Mouse (Mus musculus): ENCODE measurements around the gene Gstp2. TPM values are rescaled to one million over a fixed set of nuclear protein-coding genes. Genes with fewer than 3 reads are reported as not detected.

Gene Gstp2
- polyA plus RNA-seq, 1 experiment, result not detected

DNA sequence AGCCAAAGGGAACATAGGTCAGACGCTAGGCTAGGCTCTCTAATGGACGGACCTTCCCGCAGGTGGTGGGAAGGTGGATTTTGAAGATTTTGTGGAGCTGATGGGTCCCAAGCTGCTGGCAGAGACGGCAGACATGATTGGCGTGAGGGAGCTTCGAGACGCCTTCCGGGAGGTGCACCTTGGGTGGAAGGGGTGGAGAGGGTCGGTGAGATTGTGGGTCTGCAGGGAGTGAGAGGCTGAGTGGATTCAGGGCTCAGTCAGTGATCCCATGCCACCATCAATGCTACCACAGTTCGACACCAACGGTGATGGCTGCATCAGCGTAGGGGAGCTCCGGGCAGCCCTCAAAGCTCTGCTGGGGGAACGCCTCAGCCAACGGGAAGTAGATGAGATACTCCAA is 40.3 kb upstream of the Gstp2 start:
- Histone ChIP-seq H3K4me3 (ENCODE audit: insufficient read depth, low read length) (no peak overlapping the region), H3K4me1 (ENCODE audit: control insufficient read depth, insufficient read depth, low read length) (no peaks in the 10 kb centered on the region), H3K27ac (ENCODE audit: insufficient read depth, low read depth, low read length) (no peak overlapping the region)
- TF ChIP-seq CTCF (IDR thresholded peaks at IDR 0.05; ENCODE audit: low read depth, low read length), result no peak
- no peak for TF ChIP-seq POLR2A (IDR thresholded peaks at IDR 0.05; ENCODE audit: borderline replicate concordance, low read depth, low read length)

DNA sequence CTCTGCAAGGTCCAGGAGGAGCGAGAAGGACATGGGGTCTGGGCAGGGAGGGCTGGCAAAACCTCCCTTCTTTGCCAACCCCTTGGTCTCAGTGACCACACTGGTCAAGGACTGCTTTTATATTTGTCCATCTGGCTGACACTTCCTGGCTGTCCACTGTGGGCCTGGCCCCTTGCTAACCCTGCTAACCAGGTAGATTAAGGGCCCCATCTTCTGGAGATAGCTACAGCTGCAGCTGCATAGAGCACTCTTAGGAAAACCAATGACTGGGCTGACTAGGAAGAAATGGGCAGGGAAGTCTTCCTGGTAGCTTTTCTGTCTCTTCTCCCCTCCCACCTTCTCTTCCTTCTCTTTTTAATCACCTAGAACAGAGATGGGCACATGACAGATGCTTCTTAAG is 39.2 kb upstream of the Gstp2 start:
- no peak for TF ChIP-seq POLR2A (IDR thresholded peaks at IDR 0.05; ENCODE audit: borderline replicate concordance, low read depth, low read length)
- no peak for TF ChIP-seq CTCF (IDR thresholded peaks at IDR 0.05; ENCODE audit: low read depth, low read length)
- H3K4me1 ChIP-seq (ENCODE audit: control insufficient read depth, insufficient read depth, low read length), result no peaks in the 10 kb centered on the region
- no peak overlapping the region for H3K27ac ChIP-seq (ENCODE audit: insufficient read depth, low read depth, low read length)
- H3K4me3 ChIP-seq (ENCODE audit: insufficient read depth, low read length), result no peak overlapping the region

- TF ChIP-seq POLR2A (IDR thresholded peaks at IDR 0.05; ENCODE audit: borderline replicate concordance, low read depth, low read length), result no peak
- TF ChIP-seq CTCF (IDR thresholded peaks at IDR 0.05; ENCODE audit: low read depth, low read length), result no peak
- Histone ChIP-seq H3K4me1 (ENCODE audit: control insufficient read depth, insufficient read depth, low read length) (no peaks in the 10 kb centered on the region), H3K4me3 (ENCODE audit: insufficient read depth, low read length) (no peak overlapping the region)
These were observed 38.0 kb upstream of the Gstp2 start for GRCm38 (mm10) chr19:4083826-4084225.

GRCm38 (mm10) chr19:4083316-4083715 is 37.5 kb upstream of the Gstp2 start:
- Histone ChIP-seq H3K4me3 (ENCODE audit: insufficient read depth, low read length) (no peak overlapping the region), H3K4me1 (ENCODE audit: control insufficient read depth, insufficient read depth, low read length) (no peaks in the 10 kb centered on the region), H3K27ac (ENCODE audit: insufficient read depth, low read depth, low read length) (no peak overlapping the region)
- no peak for TF ChIP-seq POLR2A (IDR thresholded peaks at IDR 0.05; ENCODE audit: borderline replicate concordance, low read depth, low read length)
- TF ChIP-seq CTCF (IDR thresholded peaks at IDR 0.05; ENCODE audit: low read depth, low read length), result no peak

More at GRCm38 (mm10) chr19:4083826-4084225, 38.0 kb upstream of the Gstp2 start:
- H3K27ac ChIP-seq (ENCODE audit: insufficient read depth, low read depth, low read length), result no peak overlapping the region

GRCm38 (mm10) chr19:4082219-4082965 is 36.6 kb upstream of the Gstp2 start:
- no peaks in the 10 kb centered on the region for H3K4me1 ChIP-seq (ENCODE audit: control insufficient read depth, insufficient read depth, low read length)
- TF ChIP-seq CTCF (IDR thresholded peaks at IDR 0.05; ENCODE audit: low read depth, low read length), result no peak
- TF ChIP-seq POLR2A (IDR thresholded peaks at IDR 0.05; ENCODE audit: borderline replicate concordance, low read depth, low read length), result no peak

DNA sequence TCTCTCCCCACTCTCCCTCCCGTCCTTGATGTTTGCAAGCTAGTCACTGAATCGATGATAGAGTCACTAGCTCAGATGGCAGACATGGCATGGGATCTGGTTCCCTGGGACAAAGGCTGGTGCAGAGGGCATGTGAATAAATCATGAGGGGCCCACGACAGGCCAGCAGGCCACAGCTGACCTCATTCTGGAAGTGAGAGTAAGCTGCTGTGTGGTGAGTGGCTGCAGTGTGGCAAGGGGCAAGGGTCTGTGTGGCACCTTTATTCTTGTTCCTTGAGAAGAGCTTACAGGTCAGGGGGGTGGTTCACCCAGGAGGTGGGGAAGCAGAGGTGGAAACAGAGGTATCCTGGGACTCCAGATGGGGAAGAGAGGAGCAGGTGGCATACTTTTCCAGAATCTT is 35.6 kb upstream of the Gstp2 start, which contains the start of gene Cabp2:
Gene Cabp2 (plus strand): TSS at position 185 of the 400 bp plus-strand sequence.
- Histone ChIP-seq H3K27ac (ENCODE audit: insufficient read depth, low read depth, low read length) (no peak within 1 kb of the TSS), H3K4me1 (ENCODE audit: control insufficient read depth, insufficient read depth, low read length) (no peaks in the 10 kb centered on the region)

More at GRCm38 (mm10) chr19:4082219-4082965, 36.6 kb upstream of the Gstp2 start:
- H3K4me3 ChIP-seq (ENCODE audit: insufficient read depth, low read length), result no peak overlapping the region
- H3K27ac ChIP-seq (ENCODE audit: insufficient read depth, low read depth, low read length), result no peak overlapping the region

GRCm38 (mm10) chr19:4080511-4081009 is 34.7 kb upstream of the Gstp2 start:
- H3K4me1 ChIP-seq (ENCODE audit: control insufficient read depth, insufficient read depth, low read length), result no peaks in the 10 kb centered on the region
- H3K4me3 ChIP-seq (ENCODE audit: insufficient read depth, low read length), result no peak overlapping the region
- no peak for TF ChIP-seq POLR2A (IDR thresholded peaks at IDR 0.05; ENCODE audit: borderline replicate concordance, low read depth, low read length)
- TF ChIP-seq CTCF (IDR thresholded peaks at IDR 0.05; ENCODE audit: low read depth, low read length), result no peak
- no peak overlapping the region for H3K27ac ChIP-seq (ENCODE audit: insufficient read depth, low read depth, low read length)

More for the DNA sequence above, 35.6 kb upstream of the Gstp2 start, which contains the start of gene Cabp2:
- TF ChIP-seq CTCF (IDR thresholded peaks at IDR 0.05; ENCODE audit: low read depth, low read length) (no peak), POLR2A (IDR thresholded peaks at IDR 0.05; ENCODE audit: borderline replicate concordance, low read depth, low read length) (no peak)
- H3K4me3 ChIP-seq (ENCODE audit: insufficient read depth, low read length), result no peak within 1 kb of the TSS

- H3K27ac ChIP-seq (ENCODE audit: insufficient read depth, low read depth, low read length), result no peak overlapping the region
- TF ChIP-seq CTCF (IDR thresholded peaks at IDR 0.05; ENCODE audit: low read depth, low read length) (no peak), POLR2A (IDR thresholded peaks at IDR 0.05; ENCODE audit: borderline replicate concordance, low read depth, low read length) (no peak)
These were observed 33.8 kb upstream of the Gstp2 start for GRCm38 (mm10) chr19:4079594-4079993.

GRCm38 (mm10) chr19:4075531-4075930 is 29.7 kb upstream of the Gstp2 start:
- TF ChIP-seq CTCF (IDR thresholded peaks at IDR 0.05; ENCODE audit: low read depth, low read length) (no peak), POLR2A (IDR thresholded peaks at IDR 0.05; ENCODE audit: borderline replicate concordance, low read depth, low read length) (no peak)
- Histone ChIP-seq H3K4me3 (ENCODE audit: insufficient read depth, low read length) (no peak overlapping the region), H3K27ac (ENCODE audit: insufficient read depth, low read depth, low read length) (no peak overlapping the region), H3K4me1 (ENCODE audit: control insufficient read depth, insufficient read depth, low read length) (0 out of 2 replicates have a peak, but pooled peaks cover 5% of the 10 kb centered on the region)

More at GRCm38 (mm10) chr19:4079594-4079993, 33.8 kb upstream of the Gstp2 start:
- Histone ChIP-seq H3K4me1 (ENCODE audit: control insufficient read depth, insufficient read depth, low read length) (no peaks in the 10 kb centered on the region), H3K4me3 (ENCODE audit: insufficient read depth, low read length) (no peak overlapping the region)

Data from bone marrow macrophage, adult 2 months (primary cell).